Mouse (Mus musculus) hindbrain, embryonic 14.5 days (tissue): ENCODE measurements around the gene Tmem129. TPM values are rescaled to one million over a fixed set of nuclear protein-coding genes. Genes with fewer than 3 reads are reported as not detected.

ENCODE experiments used
- ATAC-seq: fragments of 200-750 bp; cut with Nextera tagmentation; 2 replicates; pipeline ENCODE4 v1.8.0; 2017; ENCODE audit warnings: moderate number of reproducible peaks, mild to moderate bottlenecking, moderate TSS enrichment, moderate library complexity; ENCODE audit not compliant: low FRiP score
- DNase-seq: peaks from one replicate; pipeline ENCODE4 v3.0.0-alpha.2; 2015; ENCODE audit warnings: low spot score
- H3K27ac ChIP-seq: fragments of 300-500 bp; sonication (generic); 2 replicates; pipeline ENCODE4 v1.5.1; 2014; ENCODE audit warnings: mild to moderate bottlenecking, moderate library complexity
- H3K27me3 ChIP-seq: fragments of 300-500 bp; sonication (generic); 2 replicates; pipeline ENCODE4 v1.6.1; 2014; ENCODE audit warnings: mild to moderate bottlenecking, low read length, mixed read lengths; ENCODE audit not compliant: control insufficient read depth, insufficient read depth
- H3K36me3 ChIP-seq: fragments of 300-500 bp; sonication (generic); replicated peaks from 2 replicates; pipeline ENCODE4 v1.6.1; 2014; ENCODE audit not compliant: control insufficient read depth, insufficient read depth
- H3K4me1 ChIP-seq: fragments of 300-500 bp; sonication (generic); replicated peaks from 2 replicates; pipeline ENCODE4 v1.6.1; 2014; ENCODE audit warnings: antibody characterized with exemption, low read length, mixed read lengths; ENCODE audit not compliant: control insufficient read depth, insufficient read depth
- H3K4me2 ChIP-seq: fragments of 300-500 bp; sonication (generic); replicated peaks from 2 replicates; pipeline ENCODE4 v1.6.1; 2014; ENCODE audit warnings: mild to moderate bottlenecking, moderate library complexity
- H3K4me3 ChIP-seq: fragments of 300-500 bp; sonication (generic); replicated peaks from 2 replicates; pipeline ENCODE4 v1.5.1; 2014; ENCODE audit warnings: mild to moderate bottlenecking, low read length
- H3K9ac ChIP-seq: fragments of 300-500 bp; sonication (generic); 2 replicates; pipeline ENCODE4 v1.6.1; 2014
- H3K9me3 ChIP-seq: fragments of 300-500 bp; sonication (generic); 2 replicates; pipeline ENCODE4 v1.6.1; 2016; ENCODE audit warnings: low read length; ENCODE audit not compliant: control insufficient read depth
- WGBS: fragments of 180-500 bp; shearing (Covaris S2); extraction: QIAGEN DNeasy Blood & Tissue Kit; methylation state at CpG from one replicate; pipeline ENCODE4 v1.1.7; 2014; 5-methylcytosine and 5-hydroxymethylcytosine counted together
- polyA plus RNA-seq: library from polyadenylated mRNA; unstranded; fragments of >200 nt; fragmentation: Nextera tagmentation; extraction: Ambion mirVana; gene quantifications from 2 replicates; pipeline ENCODE4 v1.2.1, GENCODE M21; 2014

Gene Tmem129
- polyA plus RNA-seq, 1 experiment from 2014 or later: 27.5 TPM

- WGBS: 90% methylated on average over 1 of the region's 1 CpGs
- Histone ChIP-seq H3K27ac (no peak overlapping the region), H3K4me1 (no peaks in the 10 kb centered on the region), H3K9ac (no peak overlapping the region), H3K4me3 (no peak overlapping the region), H3K9me3 (no peaks in the 10 kb centered on the region), H3K4me2 (no peak overlapping the region), H3K36me3 (peaks cover 46% of the 10 kb centered on the region), H3K27me3 (no peaks in the 10 kb centered on the region)
- DNase-seq: no peak
- ATAC-seq: no peak
Observed at GRCm38 (mm10) chr5:33611795-33612194, 46.4 kb downstream of the Tmem129 start.

- WGBS: 96% methylated on average over 1 of the region's 1 CpGs
- no peak for DNase-seq
- H3K4me3 ChIP-seq: no peak overlapping the region
Observed at GRCm38 (mm10) chr5:33609226-33609625, 49.0 kb downstream of the Tmem129 start.

DNA sequence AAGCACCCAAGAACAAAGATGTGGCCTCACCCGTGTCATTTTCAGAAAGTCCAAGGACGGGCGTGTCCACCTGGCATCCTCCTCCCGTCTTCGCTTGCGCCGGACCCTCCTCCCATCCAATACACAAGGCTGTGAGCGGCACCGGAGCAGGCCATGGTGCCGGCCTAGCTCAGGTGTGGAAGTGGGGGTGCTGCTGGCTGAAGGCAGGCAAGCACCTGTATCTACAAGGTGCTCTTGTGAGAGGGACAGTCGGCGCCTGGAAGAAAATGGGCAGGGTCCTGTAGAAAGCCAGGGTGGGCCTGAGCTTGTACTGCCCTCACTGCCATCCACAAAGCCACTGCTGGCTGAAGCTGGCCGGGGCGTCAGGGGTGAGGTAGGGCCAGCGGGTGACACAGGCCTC is 50.8 kb downstream of the Tmem129 start:
- peaks cover 35% of the 10 kb centered on the region for H3K36me3 ChIP-seq

More at GRCm38 (mm10) chr5:33609226-33609625, 49.0 kb downstream of the Tmem129 start:
- H3K9me3 ChIP-seq: no peaks in the 10 kb centered on the region
- no peak overlapping the region for H3K9ac ChIP-seq
- no peak overlapping the region for H3K4me2 ChIP-seq
- ATAC-seq: no peak
- no peaks in the 10 kb centered on the region for H3K27me3 ChIP-seq
- no peaks in the 10 kb centered on the region for H3K4me1 ChIP-seq
- H3K27ac ChIP-seq: no peak overlapping the region
- peaks cover 49% of the 10 kb centered on the region for H3K36me3 ChIP-seq

DNA sequence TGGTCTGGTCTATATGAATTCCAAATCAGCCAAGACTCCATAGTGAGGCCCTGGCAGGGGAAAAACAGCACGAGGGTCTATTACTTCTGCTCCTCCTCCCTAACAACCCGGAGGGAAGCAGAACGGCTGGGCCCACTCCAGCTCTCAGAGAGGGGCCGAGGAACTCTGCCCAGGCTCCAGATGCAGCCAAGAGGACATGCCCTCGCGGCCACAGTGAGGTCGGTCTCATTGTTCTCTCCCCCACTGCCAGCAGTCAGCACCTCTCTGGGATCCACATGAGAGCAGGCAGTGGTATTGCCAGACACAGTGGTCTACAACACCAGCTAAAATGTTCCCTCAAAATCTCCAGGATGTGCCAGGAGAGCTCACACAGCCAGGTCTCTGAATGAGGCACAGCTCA is 51.6 kb downstream of the Tmem129 start:
- Histone ChIP-seq H3K4me3 (no peak overlapping the region), H3K27ac (no peak overlapping the region), H3K4me1 (no peaks in the 10 kb centered on the region), H3K9ac (no peak overlapping the region), H3K27me3 (no peaks in the 10 kb centered on the region), H3K9me3 (no peaks in the 10 kb centered on the region), H3K36me3 (peaks cover 28% of the 10 kb centered on the region), H3K4me2 (no peak overlapping the region)
- DNase-seq (no peak), ATAC-seq (no peak)
- WGBS: 65% methylated on average over 7 of the region's 7 CpGs

More for the DNA sequence above, 50.8 kb downstream of the Tmem129 start:
- H3K9ac ChIP-seq: no peak overlapping the region
- H3K27me3 ChIP-seq: no peaks in the 10 kb centered on the region
- no peak overlapping the region for H3K27ac ChIP-seq
- H3K9me3 ChIP-seq: no peaks in the 10 kb centered on the region
- ATAC-seq (no peak), DNase-seq (no peak)
- H3K4me1 ChIP-seq: no peaks in the 10 kb centered on the region
- H3K4me3 ChIP-seq: no peak overlapping the region
- 95% methylated on average over 15 of the region's 15 CpGs for WGBS
- H3K4me2 ChIP-seq: no peak overlapping the region

- H3K36me3 ChIP-seq: peaks cover 33% of the 10 kb centered on the region
- H3K27me3 ChIP-seq: no peaks in the 10 kb centered on the region
- DNase-seq (no peak), ATAC-seq (no peak)
- no peak overlapping the region for H3K9ac ChIP-seq
- no peaks in the 10 kb centered on the region for H3K4me1 ChIP-seq
- no peak overlapping the region for H3K27ac ChIP-seq
- 82% methylated on average over 5 of the region's 5 CpGs for WGBS
- no peaks in the 10 kb centered on the region for H3K9me3 ChIP-seq
- no peak overlapping the region for H3K4me2 ChIP-seq
- no peak overlapping the region for H3K4me3 ChIP-seq
Observed at GRCm38 (mm10) chr5:33605314-33605713, 52.9 kb downstream of the Tmem129 start.

Other genes starting within 250 kb of the Tmem129 start
- 0.80 and 0.96 TPM in 2 replicates for gene Nkx1-1, start 224.4 kb downstream of the Tmem129 start, polyA plus RNA-seq
- gene Fam53a, start 28.8 kb downstream of the Tmem129 start, polyA plus RNA-seq: 26.8 and 30.2 TPM in 2 replicates
- 0.64 and 0.77 TPM in 2 replicates for gene Gm9903, start 28.5 kb downstream of the Tmem129 start, polyA plus RNA-seq
- gene Slbp, start 5.8 kb downstream of the Tmem129 start, polyA plus RNA-seq: 115 and 125 TPM in 2 replicates
- 32.3 and 41.0 TPM in 2 replicates for gene Tacc3, start 288 bp downstream of the Tmem129 start, polyA plus RNA-seq
- 46.5 and 47.2 TPM in 2 replicates for gene Fgfr3, start 63.3 kb upstream of the Tmem129 start, polyA plus RNA-seq
- gene Letm1, start 124.4 kb upstream of the Tmem129 start, polyA plus RNA-seq: 73.3 and 79.1 TPM in 2 replicates
- gene Nsd2, start 162.3 kb upstream of the Tmem129 start, polyA plus RNA-seq: 102 and 106 TPM in 2 replicates